Mouse (Mus musculus) heart, embryonic 14.5 days (tissue): ENCODE results near the gene Gfy. TPM values are rescaled to one million over a fixed set of nuclear protein-coding genes. Genes with fewer than 3 reads are reported as not detected.

Experiments used
- ATAC-seq: fragments of 200-750 bp; cut with Nextera tagmentation; 2 replicates; pipeline ENCODE4 v1.8.0; 2017; ENCODE audit warnings: low read depth, moderate TSS enrichment; ENCODE audit not compliant: insufficient number of reproducible peaks, insufficient read depth, low FRiP score
- H3K27ac ChIP-seq, 2 experiments: fragments of 200-500 bp in 1 of 2; fragments of 300-500 bp in 1 of 2; sonication (generic) in 1 of 2; replicated peaks in 1 of 2; 2 replicates each; pipeline ENCODE4 v1.5.1; 2012 to 2014; ENCODE audit warnings: low read depth in 2 of 2, low read length in 2 of 2, control low read depth in 1 of 2, mild to moderate bottlenecking in 1 of 2, mixed read lengths in 1 of 2; ENCODE audit not compliant: control insufficient read depth in 1 of 2, insufficient read depth in 1 of 2
- H3K27me3 ChIP-seq: fragments of 300-500 bp; sonication (generic); 2 replicates; pipeline ENCODE4 v1.6.1; 2014; ENCODE audit warnings: mild to moderate bottlenecking, low read length, control low read depth; ENCODE audit not compliant: control insufficient read depth, insufficient read depth
- H3K36me3 ChIP-seq: fragments of 300-500 bp; sonication (generic); 2 replicates; pipeline ENCODE4 v1.6.1; 2014; ENCODE audit warnings: mild to moderate bottlenecking, control low read depth, low read length, mixed read lengths; ENCODE audit not compliant: control insufficient read depth, insufficient read depth
- H3K4me1 ChIP-seq, 2 experiments: fragments of 200-500 bp in 1 of 2; fragments of 300-500 bp in 1 of 2; sonication (generic) in 1 of 2; 2 replicates each; pipeline ENCODE4 v1.6.1; 2012 to 2014; ENCODE audit warnings: low read length in 2 of 2, control low read depth in 1 of 2, mixed read lengths in 1 of 2; ENCODE audit not compliant: control insufficient read depth in 2 of 2, insufficient read depth in 2 of 2
- H3K4me2 ChIP-seq: fragments of 300-500 bp; sonication (generic); 2 replicates; pipeline ENCODE4 v1.6.1; 2014; ENCODE audit warnings: mild to moderate bottlenecking, low read length
- H3K4me3 ChIP-seq, 2 experiments: fragments of 200-500 bp in 1 of 2; fragments of 300-500 bp in 1 of 2; sonication (generic) in 1 of 2; 2 replicates each; pipeline ENCODE4 v1.5.1; 2012 to 2014; ENCODE audit warnings: low read length in 2 of 2, mild to moderate bottlenecking in 2 of 2, control low read depth in 1 of 2, low read depth in 1 of 2, moderate library complexity in 1 of 2; ENCODE audit not compliant: control insufficient read depth in 1 of 2, insufficient read depth in 1 of 2
- H3K9ac ChIP-seq: fragments of 300-500 bp; sonication (generic); 2 replicates; pipeline ENCODE4 v1.6.1; 2014; ENCODE audit warnings: mild to moderate bottlenecking, low read length
- H3K9me3 ChIP-seq: fragments of 300-500 bp; sonication (generic); 2 replicates; pipeline ENCODE4 v1.6.1; 2016; ENCODE audit warnings: low read length, control low read depth; ENCODE audit not compliant: control insufficient read depth
- WGBS: fragments of 180-500 bp; shearing (Covaris S2); extraction: QIAGEN DNeasy Blood & Tissue Kit; methylation state at CpG from one replicate; pipeline ENCODE4 v1.1.7; 2014; 5-methylcytosine and 5-hydroxymethylcytosine counted together
- polyA plus RNA-seq: library from polyadenylated mRNA; unstranded; fragments of >200 nt; fragmentation: Nextera tagmentation; extraction: Ambion mirVana; gene quantifications from 2 replicates; pipeline ENCODE4 v1.2.1, GENCODE M21; 2014

The Gfy gene
- polyA plus RNA-seq, 1 experiment from 2014 or later, result not detected

- Histone ChIP-seq H3K4me3 (no peak overlapping the region), H3K4me1 (peaks cover 0 to 5% of the 10 kb centered on the region in 2 experiments; a peak in 2 of 4 replicates), H3K27ac (no peak overlapping the region), H3K9ac (no peak overlapping the region), H3K9me3 (no peaks in the 10 kb centered on the region), H3K27me3 (peaks cover 6% of the 10 kb centered on the region; the same call in 1 of the 2 replicates), H3K36me3 (peaks cover 32% of the 10 kb centered on the region), H3K4me2 (no peak overlapping the region)
- 67% methylated on average over 8 of the region's 8 CpGs for WGBS
- no peak for ATAC-seq
These were observed 39.3 kb downstream of the Gfy start for GRCm38 (mm10) chr7:45139904-45140723.

- H3K4me1 ChIP-seq, result peaks cover 0 to 5% of the 10 kb centered on the region in 2 experiments; a peak in 2 of 4 replicates
- H3K27ac ChIP-seq, result no peak overlapping the region
- peaks cover 16% of the 10 kb centered on the region for H3K36me3 ChIP-seq
- peaks cover 6% of the 10 kb centered on the region; the same call in 1 of the 2 replicates for H3K27me3 ChIP-seq
- H3K9me3 ChIP-seq, result no peaks in the 10 kb centered on the region
- no peak overlapping the region for H3K4me3 ChIP-seq
- H3K9ac ChIP-seq, result no peak overlapping the region; the same call in 1 of the 2 replicates
- no peak for ATAC-seq
- WGBS, result 85% methylated on average over 1 of the region's 1 CpGs
- H3K4me2 ChIP-seq, result no peak overlapping the region
These were observed 41.0 kb downstream of the Gfy start for GRCm38 (mm10) chr7:45138403-45138802.

- WGBS, result 61% methylated on average over 12 of the region's 12 CpGs
These were observed 42.0 kb downstream of the Gfy start for GRCm38 (mm10) chr7:45137171-45138006.

GRCm38 (mm10) chr7:45135993-45136567 lies 43.3 kb downstream of the Gfy start, which contains the start of the genes Gm45713 and Flt3l:
Gene Gm45713 (minus strand): TSS chr7:45136231.
Gene Flt3l (minus strand): TSS chr7:45136432.
- H3K9me3 ChIP-seq, result no peaks in the 10 kb centered on the region
- H3K27ac ChIP-seq, result no peak within 1 kb of the TSS
- H3K4me3 ChIP-seq, result peak within 1 kb of the TSS; percentile 60 to 79
- peak within 1 kb of the TSS; percentile 75 for H3K9ac ChIP-seq
- H3K4me2 ChIP-seq, result peak within 1 kb of the TSS; percentile 79
- peaks cover 0 to 8% of the 10 kb centered on the region in 2 experiments; a peak in 2 of 4 replicates for H3K4me1 ChIP-seq
- no peaks in the 10 kb centered on the region for H3K36me3 ChIP-seq
- peaks cover 6% of the 10 kb centered on the region; the same call in 1 of the 2 replicates for H3K27me3 ChIP-seq
- peak; percentile 64 for ATAC-seq
- 2% methylated on average over 29 of the region's 29 CpGs for WGBS

More at GRCm38 (mm10) chr7:45137171-45138006, 42.0 kb downstream of the Gfy start:
- Histone ChIP-seq H3K9ac (no peak overlapping the region), H3K4me2 (no peak overlapping the region), H3K36me3 (peaks cover 6% of the 10 kb centered on the region), H3K27ac (no peak overlapping the region), H3K9me3 (no peaks in the 10 kb centered on the region), H3K27me3 (peaks cover 6% of the 10 kb centered on the region; the same call in 1 of the 2 replicates), H3K4me1 (peaks cover 0 to 5% of the 10 kb centered on the region in 2 experiments; a peak in 2 of 4 replicates), H3K4me3 (no peak overlapping the region)
- no peak for ATAC-seq

GRCm38 (mm10) chr7:45135370-45135769 lies 44.0 kb downstream of the Gfy start:
- Histone ChIP-seq H3K4me2 (peak overlapping the region; percentile 79), H3K4me3 (peak overlapping the region in 1 of 2 experiments; percentile 60; a peak in 1 of 4 replicates), H3K36me3 (no peaks in the 10 kb centered on the region), H3K9ac (no peak overlapping the region), H3K27ac (no peak overlapping the region), H3K4me1 (peaks cover 0 to 8% of the 10 kb centered on the region in 2 experiments; a peak in 2 of 4 replicates), H3K9me3 (no peaks in the 10 kb centered on the region), H3K27me3 (peaks cover 6% of the 10 kb centered on the region; the same call in 1 of the 2 replicates)
- WGBS, result 59% methylated on average over 3 of the region's 3 CpGs
- ATAC-seq, result no peak

GRCm38 (mm10) chr7:45134544-45135026 lies 44.8 kb downstream of the Gfy start:
- Histone ChIP-seq H3K9me3 (no peaks in the 10 kb centered on the region), H3K27me3 (peaks cover 6% of the 10 kb centered on the region; the same call in 1 of the 2 replicates), H3K4me3 (no peak overlapping the region), H3K9ac (no peak overlapping the region), H3K4me1 (peaks cover 2 to 12% of the 10 kb centered on the region in 2 experiments; a peak in 3 of 4 replicates), H3K36me3 (no peaks in the 10 kb centered on the region), H3K27ac (no peak overlapping the region), H3K4me2 (no peak overlapping the region)
- 14% methylated on average over 12 of the region's 12 CpGs for WGBS
- ATAC-seq, result peak; percentile 38; the same call in 1 of the 2 replicates
